Mouse (Mus musculus) MEL (cell line): ENCODE measurements around the gene Mical3.

Experiments used
- CTCF ChIP-seq, 3 experiments: IDR thresholded peaks in 2 of 3; conservative IDR thresholded peaks in 1 of 3; 2 replicates each; pipeline ENCODE4 v1.5.1; 2011 to 2012; ENCODE audit warnings: low read length in 3 of 3, low read depth in 2 of 3, mild to moderate bottlenecking in 2 of 3, improper control_type of control experiment in 1 of 3, inconsistent platforms in 1 of 3, mixed read lengths in 1 of 3, moderate library complexity in 1 of 3; ENCODE audit not compliant: control insufficient read depth in 1 of 3, insufficient read depth in 1 of 3, poor library complexity in 1 of 3, severe bottlenecking in 1 of 3
- EP300 ChIP-seq, 2 experiments: IDR thresholded peaks; 2 replicates each; pipeline ENCODE4 v1.6.1; 2011; ENCODE audit warnings: improper control_type of control experiment in 2 of 2, low read length in 2 of 2, low read depth in 1 of 2, mild to moderate bottlenecking in 1 of 2
- HCFC1 ChIP-seq: IDR thresholded peaks from 2 replicates; pipeline ENCODE4 v1.6.1; 2012; ENCODE audit warnings: low read depth, mild to moderate bottlenecking, inconsistent platforms, low read length, improper control_type of control experiment, moderate library complexity
- MAX ChIP-seq: IDR thresholded peaks from 2 replicates; pipeline ENCODE4 v1.6.1; 2011; ENCODE audit warnings: low read length, improper control_type of control experiment
- MYB ChIP-seq: IDR thresholded peaks from 2 replicates; pipeline ENCODE4 v1.6.1; 2011; ENCODE audit warnings: mild to moderate bottlenecking, low read depth, low read length, improper control_type of control experiment
- POLR2A ChIP-seq, 2 experiments: IDR thresholded peaks; 2 replicates each; pipeline ENCODE4 v1.6.1; 2011 to 2012; ENCODE audit warnings: low read length in 2 of 2, mild to moderate bottlenecking in 2 of 2, control low read depth in 1 of 2, improper control_type of control experiment in 1 of 2, low read depth in 1 of 2, moderate library complexity in 1 of 2; ENCODE audit not compliant: control insufficient read depth in 1 of 2, insufficient read depth in 1 of 2, poor library complexity in 1 of 2

DNA sequence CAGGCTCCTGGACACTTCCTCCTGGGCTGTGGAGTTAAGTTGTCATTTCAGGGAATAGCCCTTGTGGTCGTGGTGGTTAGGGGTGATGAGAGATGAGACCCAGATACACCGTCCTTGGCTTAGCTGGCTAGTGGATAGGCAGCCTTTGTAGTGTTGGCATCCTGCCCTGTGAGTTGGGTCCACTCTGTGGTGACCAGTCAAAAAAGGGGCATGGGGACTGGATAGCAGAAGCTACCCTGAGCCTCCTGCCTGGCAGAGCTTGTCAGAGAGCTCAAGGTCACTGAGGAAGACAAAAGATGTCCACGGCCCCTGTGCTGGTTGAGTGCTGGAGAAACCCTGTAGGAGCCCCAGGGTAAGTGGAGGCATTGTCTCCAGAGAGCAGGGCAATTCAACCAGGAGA is 3.1 kb downstream of the Mical3 start:
- TF ChIP-seq CTCF (IDR thresholded peaks at IDR 0.05 in 2 of 3, conservative IDR thresholded peaks at IDR 0.05 in 1 of 3; ENCODE audit: control insufficient read depth in 1 of 3, insufficient read depth in 1 of 3, low read depth in 2 of 3, low read length in 3 of 3, poor library complexity in 1 of 3, severe bottlenecking in 1 of 3), result no peak
- TF ChIP-seq POLR2A (IDR thresholded peaks at IDR 0.05; ENCODE audit: control insufficient read depth in 1 of 2, insufficient read depth in 1 of 2, low read depth in 1 of 2, low read length in 2 of 2, poor library complexity in 1 of 2), result no peak
- no peak for TF ChIP-seq HCFC1
- no peak for TF ChIP-seq MYB
- TF ChIP-seq EP300 (IDR thresholded peaks at IDR 0.05; ENCODE audit: low read depth in 1 of 2, low read length in 2 of 2), result no peak
- no peak for TF ChIP-seq MAX
